Mouse (Mus musculus) bone marrow, adult 2 months (tissue): ENCODE data around the gene Rrp8. TPM values are rescaled to one million over a fixed set of nuclear protein-coding genes. Genes with fewer than 3 reads are reported as not detected.
"Not testable (repeated sequence)": the region's sequence is repeated elsewhere in the genome, so short reads cannot be mapped to it uniquely, and the experiment has no call there.

Experiments used
- H3K27ac ChIP-seq: fragments of 200-500 bp; 2 replicates; pipeline ENCODE4 v1.5.1; 2012; ENCODE audit warnings: low read depth, mild to moderate bottlenecking, control low read depth, inconsistent platforms, low read length; ENCODE audit not compliant: control insufficient read depth, poor library complexity, insufficient read depth
- H3K4me1 ChIP-seq: fragments of 200-500 bp; 2 replicates; pipeline ENCODE4 v1.6.1; 2011; ENCODE audit warnings: low read length; ENCODE audit not compliant: control insufficient read depth, insufficient read depth
- H3K4me3 ChIP-seq: fragments of 200-500 bp; replicated peaks from 2 replicates; pipeline ENCODE3; 2011; ENCODE audit warnings: mild to moderate bottlenecking, low read depth, low read length, control low read depth; ENCODE audit not compliant: control insufficient read depth
- CTCF ChIP-seq: fragments of 200-500 bp; IDR thresholded peaks from 2 replicates; pipeline ENCODE4 v1.5.1; 2011; ENCODE audit warnings: low read length, control low read depth; ENCODE audit not compliant: control insufficient read depth, insufficient read depth
- POLR2A ChIP-seq: fragments of 200-500 bp; IDR thresholded peaks from 2 replicates; pipeline ENCODE4 v1.6.1; 2011; ENCODE audit warnings: low read depth, mild to moderate bottlenecking, control low read depth, low read length, borderline replicate concordance; ENCODE audit not compliant: control insufficient read depth
- WGBS: fragments of 180-500 bp; shearing (Covaris S2); methylation state at CpG from one replicate; pipeline ENCODE4 v1.1.7; 2018; 5-methylcytosine and 5-hydroxymethylcytosine counted together
- polyA plus RNA-seq: library from polyadenylated mRNA; stranded (reverse); fragments of >200 nt; gene quantifications from 2 replicates; pipeline ENCODE4 v1.2.4, GENCODE M21; 2011; ENCODE audit warnings: low replicate concordance; ENCODE audit not compliant: missing spikeins, insufficient read depth, insufficient read length

Gene Rrp8
- polyA plus RNA-seq, 1 experiment = 26.7 TPM

DNA sequence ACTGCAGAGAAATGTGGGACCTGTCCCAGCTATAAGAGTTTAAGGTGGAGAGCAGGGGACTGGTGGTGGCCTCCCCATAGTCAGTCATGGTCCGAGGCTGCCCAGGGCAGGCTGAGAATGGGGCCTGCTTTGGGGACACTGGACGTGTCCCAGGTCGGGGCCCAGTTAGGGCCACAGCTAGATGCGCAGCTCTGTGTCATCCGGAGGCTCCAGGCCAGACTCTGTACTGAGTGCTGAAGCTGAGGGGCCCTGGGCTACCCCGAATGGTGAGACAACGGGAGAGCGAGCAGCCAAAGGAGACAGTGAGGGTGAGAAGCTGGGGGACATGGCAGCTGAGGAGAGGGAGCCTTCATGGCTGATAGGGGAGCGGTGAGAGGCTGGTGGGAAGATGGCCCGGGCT is 16.1 kb upstream of the Rrp8 start:
- peaks cover 2% of the 10 kb centered on the region; the same call in 1 of the 2 replicates for H3K4me1 ChIP-seq
- TF ChIP-seq CTCF = no peak
- TF ChIP-seq POLR2A = no peak
- WGBS = 86% methylated on average over 10 of the region's 10 CpGs
- H3K4me3 ChIP-seq = no peak overlapping the region
- no peak overlapping the region for H3K27ac ChIP-seq

DNA sequence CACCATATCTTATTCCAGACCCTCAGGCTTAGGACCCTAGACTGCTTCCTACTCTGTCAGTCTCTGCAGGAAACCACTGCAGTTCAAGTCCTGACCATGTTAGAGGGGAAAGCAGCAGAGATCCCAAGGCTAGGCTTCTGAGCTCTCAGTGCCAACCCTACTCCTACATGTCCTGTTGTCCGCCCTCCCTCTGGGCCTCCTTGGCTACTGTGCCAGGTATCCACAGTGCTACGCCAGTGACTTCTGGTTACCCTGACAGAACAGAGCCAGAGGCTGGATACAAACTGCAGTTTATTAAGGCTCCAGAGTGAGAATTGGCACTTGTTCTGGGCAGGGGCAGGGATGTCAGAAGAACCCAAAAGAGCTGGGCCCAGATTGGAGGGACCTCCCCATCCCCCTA is 15.5 kb upstream of the Rrp8 start:
- H3K27ac ChIP-seq = no peak overlapping the region
- H3K4me3 ChIP-seq = no peak overlapping the region
- 83% methylated on average over 2 of the region's 2 CpGs for WGBS
- TF ChIP-seq CTCF = no peak
- TF ChIP-seq POLR2A = no peak
- peaks cover 2% of the 10 kb centered on the region; the same call in 1 of the 2 replicates for H3K4me1 ChIP-seq

DNA sequence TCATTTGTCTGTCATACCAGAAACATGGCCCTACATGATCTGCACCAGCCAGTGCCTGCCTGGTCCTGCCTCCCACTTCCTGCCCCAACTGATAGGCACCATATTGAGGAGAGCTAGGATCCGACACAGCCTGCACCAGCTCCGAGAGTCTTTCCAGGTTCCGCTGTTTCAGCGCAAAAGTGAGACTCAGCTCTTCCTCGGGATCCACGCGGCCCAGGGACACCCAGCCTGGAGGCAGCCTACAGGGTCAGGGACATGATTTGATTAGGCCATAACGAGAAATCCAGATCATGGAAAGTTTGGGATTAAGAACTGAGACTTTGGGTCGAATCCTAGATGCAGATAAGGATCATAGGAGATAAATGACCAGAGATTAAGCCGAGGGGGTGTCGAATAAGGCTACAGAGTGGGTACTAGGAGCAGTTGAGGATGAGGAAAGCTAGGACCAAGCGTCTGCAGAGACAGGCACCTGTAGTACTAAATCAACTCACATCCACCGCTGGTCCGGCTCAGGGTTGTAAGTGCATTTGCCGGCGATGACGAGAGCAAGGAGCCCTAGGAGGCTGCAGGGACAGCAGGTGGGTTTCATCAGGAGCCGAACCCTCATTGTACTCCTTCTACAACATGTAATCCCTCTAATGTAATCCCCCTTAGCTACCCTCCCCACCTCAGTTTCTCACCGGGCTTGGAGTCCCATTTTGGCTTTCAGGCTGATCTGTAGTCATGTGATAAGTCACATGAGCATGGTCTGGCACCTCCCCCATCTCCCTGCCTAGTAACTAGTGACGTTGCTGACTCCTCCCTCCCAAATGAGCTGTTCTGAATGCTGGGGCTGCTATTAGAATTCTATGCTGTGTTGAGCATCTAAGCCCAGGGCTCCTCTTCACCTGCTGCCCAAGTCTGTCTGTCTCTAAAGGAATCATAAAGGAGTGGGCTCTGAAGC is 14.6 kb upstream of the Rrp8 start, which contains the start of gene Tpp1:
Gene Tpp1 (minus strand): TSS at position 745 of the 943 bp plus-strand sequence.
- Histone ChIP-seq H3K4me1 (peaks cover 2% of the 10 kb centered on the region; the same call in 1 of the 2 replicates), H3K4me3 (peak within 1 kb of the TSS; percentile 77), H3K27ac (no peak within 1 kb of the TSS)
- TF ChIP-seq POLR2A = no peak
- no peak for TF ChIP-seq CTCF
- 23% methylated on average over 20 of the region's 20 CpGs for WGBS

DNA sequence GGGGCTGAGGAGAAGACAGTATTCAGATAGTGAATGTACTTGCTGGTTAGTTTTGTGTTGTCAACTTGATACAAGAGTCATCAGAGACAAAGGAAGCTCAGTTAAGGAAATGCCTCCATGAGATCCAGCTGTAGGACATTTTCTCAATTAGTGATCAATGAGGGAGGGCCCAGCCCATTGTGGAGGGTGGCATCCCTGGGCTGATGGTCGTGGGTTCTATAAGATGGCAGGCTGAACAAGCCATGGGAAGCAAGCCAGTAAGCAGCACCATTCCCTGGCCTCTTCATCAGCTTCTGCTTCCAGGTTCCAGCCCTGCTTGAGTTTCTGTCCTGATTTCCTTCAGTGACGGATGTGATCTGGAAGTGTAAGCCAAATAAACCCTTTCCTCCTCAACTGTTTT is 10.6 kb upstream of the Rrp8 start:
- H3K4me3 ChIP-seq = no peak overlapping the region
- peaks cover 4% of the 10 kb centered on the region for H3K4me1 ChIP-seq
- 80% methylated on average over 2 of the region's 2 CpGs for WGBS
- no peak overlapping the region for H3K27ac ChIP-seq
- TF ChIP-seq POLR2A = no peak
- no peak for TF ChIP-seq CTCF

DNA sequence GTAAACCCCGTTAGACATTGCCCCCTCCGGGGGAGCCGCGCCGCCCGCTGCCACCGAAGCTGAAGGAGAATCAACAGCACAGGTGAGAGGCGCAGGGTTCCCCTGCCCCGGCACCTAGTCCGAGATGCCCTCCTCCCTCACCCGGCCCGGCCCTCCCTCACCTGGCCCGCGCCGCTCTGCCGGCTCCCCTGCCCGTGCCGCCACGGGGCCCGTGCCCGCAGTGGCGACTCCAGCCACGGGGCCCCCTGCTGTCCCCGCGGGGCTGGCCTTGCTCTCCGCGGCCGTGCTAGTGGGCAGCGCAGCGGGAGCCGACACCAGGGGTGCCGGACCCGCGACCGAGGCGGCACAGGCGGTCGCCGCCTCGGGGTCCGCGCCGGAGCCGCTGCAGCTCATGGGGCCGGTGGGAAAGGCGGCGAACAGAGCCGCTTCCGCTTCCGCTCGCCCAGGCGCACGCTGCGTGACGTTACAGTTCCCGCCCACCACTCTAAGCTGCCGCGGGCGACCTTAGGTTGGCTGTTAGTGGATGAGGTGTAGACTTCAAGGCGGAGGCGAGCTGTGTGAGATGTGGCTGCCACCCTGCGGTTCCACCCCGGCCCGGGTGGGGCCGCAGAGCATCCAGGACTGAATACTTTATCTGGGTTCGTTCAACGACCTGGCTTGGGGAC is 6.9 kb upstream of the Rrp8 start, which contains the start of gene Taf10:
Gene Taf10 (minus strand): TSS at position 436 of the 665 bp plus-strand sequence.
- WGBS = under 1% methylated on average over 67 of the region's 67 CpGs
- TF ChIP-seq CTCF = no peak; the same call in 1 of the 2 replicates
- peak; percentile 81 for TF ChIP-seq POLR2A
- Histone ChIP-seq H3K27ac (peak within 1 kb of the TSS; percentile 91), H3K4me1 (peaks cover 2% of the 10 kb centered on the region), H3K4me3 (peak within 1 kb of the TSS; percentile 87)

DNA sequence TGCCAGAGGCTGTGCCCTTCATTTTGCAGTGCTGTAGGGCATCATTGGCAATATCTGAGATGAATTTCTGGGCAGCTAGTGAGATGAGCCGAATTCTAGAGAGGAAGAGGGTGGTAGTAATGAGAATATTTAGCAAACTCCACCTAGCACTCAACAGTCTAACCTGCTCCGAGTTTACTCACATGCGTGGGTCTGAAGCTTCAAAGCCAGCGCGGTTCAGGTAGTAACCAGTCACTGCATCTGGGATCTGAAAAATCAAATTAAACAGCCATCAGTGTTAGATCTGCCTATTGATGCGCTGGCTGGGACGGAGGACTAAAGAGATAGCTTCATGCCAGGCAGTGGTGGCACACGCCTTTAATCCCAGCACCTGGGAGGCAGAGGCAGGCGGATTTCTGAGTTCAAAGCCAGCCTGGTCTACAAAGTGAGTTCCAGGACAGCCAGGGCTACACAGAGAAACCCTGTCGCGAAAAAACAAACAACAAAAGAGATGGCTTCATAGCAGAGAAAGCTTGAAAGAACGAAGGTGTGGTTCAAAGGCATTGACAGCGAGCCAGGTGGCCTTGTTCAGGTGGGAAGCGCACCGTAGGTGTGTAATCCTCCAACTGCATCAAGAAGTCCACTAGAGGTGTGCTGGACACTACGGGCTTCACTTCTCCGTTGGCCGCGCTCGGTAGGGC is 6.2 kb upstream of the Rrp8 start:
- Histone ChIP-seq H3K4me3 (peak overlapping the region; percentile 87), H3K27ac (peak overlapping the region; percentile 91)
- H3K4me1 ChIP-seq = not testable (repeated sequence)
- 31% methylated on average over 20 of the region's 20 CpGs for WGBS

DNA sequence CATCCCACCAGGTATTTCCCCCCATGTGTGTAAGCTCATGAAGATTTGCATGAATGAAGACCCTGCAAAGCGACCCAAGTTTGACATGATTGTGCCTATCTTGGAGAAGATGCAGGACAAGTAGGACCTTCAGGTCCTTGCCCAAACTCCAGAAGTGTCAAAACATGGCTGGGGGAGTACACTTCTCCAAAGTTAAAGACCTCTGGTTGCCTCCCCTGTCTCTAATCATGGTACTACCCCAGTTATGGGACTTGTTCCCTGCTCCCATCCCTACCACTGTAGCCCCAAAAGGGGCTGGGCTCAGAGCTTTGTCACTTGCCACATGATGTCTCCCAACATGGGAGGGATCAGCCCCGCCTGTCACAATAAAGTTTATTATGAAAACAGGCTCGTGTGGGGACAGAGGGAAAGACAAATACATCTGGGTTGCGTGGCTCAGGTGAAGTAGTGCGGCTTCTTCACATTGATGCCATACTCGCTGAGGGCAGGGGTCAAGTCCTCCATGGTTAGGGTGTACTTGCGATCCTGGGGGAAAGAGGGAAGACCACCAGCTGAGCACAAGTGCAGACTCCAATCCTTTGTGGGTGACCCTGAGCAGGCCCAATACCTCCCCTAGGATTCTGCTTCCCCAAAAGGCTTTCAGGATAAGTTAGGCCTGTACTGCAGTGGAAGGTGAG is 5.5 kb upstream of the Rrp8 start:
- H3K4me3 ChIP-seq, H3K27ac ChIP-seq, H3K4me1 ChIP-seq: not testable (repeated sequence)
- 82% methylated on average over 7 of the region's 7 CpGs for WGBS

DNA sequence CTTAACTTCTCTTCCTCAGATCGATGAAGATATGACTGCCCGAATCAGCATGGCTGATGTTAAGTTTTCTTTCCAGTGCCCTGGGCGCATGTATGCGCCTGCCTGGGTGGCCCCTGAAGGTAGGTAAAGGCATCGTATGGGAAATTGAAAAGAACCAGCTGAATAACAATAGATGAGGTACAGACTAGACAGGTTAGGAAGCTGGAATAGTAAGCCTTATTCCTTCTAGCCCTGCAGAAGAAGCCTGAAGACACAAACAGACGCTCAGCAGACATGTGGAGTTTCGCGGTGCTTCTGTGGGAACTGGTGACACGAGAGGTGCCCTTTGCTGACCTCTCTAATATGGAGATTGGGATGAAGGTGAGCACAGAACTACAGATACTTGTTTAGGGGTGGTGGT is 4.8 kb upstream of the Rrp8 start:
- TF ChIP-seq POLR2A (no peak), CTCF (no peak)
- 90% methylated on average over 9 of the region's 9 CpGs for WGBS
- no peak overlapping the region for H3K27ac ChIP-seq
- H3K4me3 ChIP-seq = no peak overlapping the region
- peaks cover 2% of the 10 kb centered on the region for H3K4me1 ChIP-seq
